9 mouse cellular contexts compared by ENCODE assay signal in genomic region chr1:125561841-125562240, GRCm38 (mm10). TPM values are rescaled to one million over a fixed set of nuclear protein-coding genes. Genes with fewer than 3 reads are reported as not detected.
DNase-seq lines count a peak whose midpoint lies in the region; ATAC-seq lines count a peak whose summit lies in the region.
"Had no signal": no experiment of that assay in that cellular context is flagged by ENCODE, and none has a peak within 500 bp of the region (broad histone marks: within the 10 kb centered on the region; RNA-seq: fewer than 3 reads in every experiment).

No protein-coding gene starts in this region.

- no peak overlapping the region for H3K27ac ChIP-seq in forebrain, embryonic 15.5 days (replicated peaks)
- H3K27ac ChIP-seq in limb, embryonic 12.5 days = no peak overlapping the region
- peak overlapping the region; percentile 97; the same call in 1 of the 2 replicates for H3K27ac ChIP-seq in stomach, embryonic 15.5 days

- H3K9me3 ChIP-seq in erythroblast, embryonic 14.5 days (ENCODE audit: control insufficient read depth, low read length) = no peaks in the 10 kb centered on the region
- no peaks in the 10 kb centered on the region for H3K9me3 ChIP-seq in forebrain, embryonic 15.5 days
- H3K9me3 ChIP-seq in limb, embryonic 12.5 days = no peaks in the 10 kb centered on the region
- H3K9me3 ChIP-seq in stomach, embryonic 15.5 days = no peaks in the 10 kb centered on the region

- peaks cover 22% of the 10 kb centered on the region for H3K4me1 ChIP-seq in erythroblast, embryonic 14.5 days (ENCODE audit: control insufficient read depth)
- H3K4me1 ChIP-seq in forebrain, embryonic 15.5 days = peaks cover 13% of the 10 kb centered on the region
- H3K4me1 ChIP-seq in limb, embryonic 12.5 days (replicated peaks) = peaks cover 13% of the 10 kb centered on the region; the same call in 1 of the 2 replicates
- H3K4me1 ChIP-seq in stomach, embryonic 15.5 days = peaks cover 11% of the 10 kb centered on the region

- H3K4me2 ChIP-seq in forebrain, embryonic 15.5 days (replicated peaks) = peak overlapping the region; percentile 67
- peak overlapping the region; percentile 79 for H3K4me2 ChIP-seq in limb, embryonic 12.5 days
- peak overlapping the region; percentile 57 for H3K4me2 ChIP-seq in stomach, embryonic 15.5 days

- peak; percentile 22 for DNase-seq in ES-CJ7 (ENCODE audit: low read depth, low spot score)
- DNase-seq in adrenal gland, adult 2 months = no peak
- no peak for DNase-seq in spleen, postnatal 10 days (ENCODE audit: low spot score in 2 of 2)

- ATAC-seq in erythroblast, adult 5-6 weeks (replicated peaks; ENCODE audit: low FRiP score, poor library complexity, severe bottlenecking) = no peak
- ATAC-seq in forebrain, embryonic 15.5 days (replicated peaks) = no peak
- no peak for ATAC-seq in limb, embryonic 12.5 days (ENCODE audit: insufficient number of reproducible peaks, insufficient read depth, low FRiP score, low TSS enrichment, low read depth)
- ATAC-seq in stomach, embryonic 15.5 days (ENCODE audit: insufficient read depth, low FRiP score, low read depth) = no peak

- WGBS in forebrain, embryonic 15.5 days = 71% methylated on average over 4 of the region's 4 CpGs
- WGBS in limb, embryonic 12.5 days = 70% methylated on average over 4 of the region's 4 CpGs
- 65% methylated on average over 4 of the region's 4 CpGs for WGBS in stomach, embryonic 15.5 days

- H3K27me3 ChIP-seq in erythroblast, embryonic 14.5 days (ENCODE audit: control insufficient read depth) = no peaks in the 10 kb centered on the region
- no peaks in the 10 kb centered on the region for H3K27me3 ChIP-seq in forebrain, embryonic 15.5 days
- H3K27me3 ChIP-seq in limb, embryonic 12.5 days = no peaks in the 10 kb centered on the region
- H3K27me3 ChIP-seq in stomach, embryonic 15.5 days (replicated peaks) = no peaks in the 10 kb centered on the region
- H3K27me3 ChIP-seq: Patski had no signal

- H3K9ac ChIP-seq in forebrain, embryonic 15.5 days (replicated peaks) = no peak overlapping the region
- H3K9ac ChIP-seq in limb, embryonic 12.5 days (replicated peaks) = peak overlapping the region; percentile 80
- no peak overlapping the region for H3K9ac ChIP-seq in stomach, embryonic 15.5 days

- H3K4me3 ChIP-seq in erythroblast, embryonic 14.5 days (replicated peaks) = peak overlapping the region; percentile 72
- H3K4me3 ChIP-seq in forebrain, embryonic 15.5 days = peak overlapping the region; percentile 56
- H3K4me3 ChIP-seq in limb, embryonic 12.5 days (replicated peaks) = peak overlapping the region; percentile 78
- peak overlapping the region; percentile 96 for H3K4me3 ChIP-seq in stomach, embryonic 15.5 days (replicated peaks)

- H3K36me3 ChIP-seq in erythroblast, embryonic 14.5 days (ENCODE audit: control insufficient read depth) = no peaks in the 10 kb centered on the region; the same call in 1 of the 2 replicates
- peaks cover 5% of the 10 kb centered on the region for H3K36me3 ChIP-seq in forebrain, embryonic 15.5 days
- H3K36me3 ChIP-seq in limb, embryonic 12.5 days = peaks cover 7% of the 10 kb centered on the region; the same call in 1 of the 2 replicates
- no peaks in the 10 kb centered on the region for H3K36me3 ChIP-seq in stomach, embryonic 15.5 days

RNA-seq across cellular contexts. Expression of gene Slc35f5, which starts 1.4 kb away (rescaled TPM):
- not detected in 2 replicates for polyA plus RNA-seq in erythroblast, embryonic 14.5 days (2012)
- 0.84 and 0.96 TPM in 2 replicates for total RNA-seq in erythroblast, adult 5-6 weeks (2015; ENCODE audit: low replicate concordance)
- 0.68 and 1.8 TPM in 2 replicates for total RNA-seq in erythroblast, adult 5-6 weeks (2017; ENCODE audit: low replicate concordance)
- 30.1 and 33.6 TPM in 2 replicates for polyA plus RNA-seq in forebrain, embryonic 15.5 days (2015; fragmentation: Nextera tagmentation; extraction: Ambion mirVana)
- polyA plus RNA-seq in limb, embryonic 12.5 days (2016; fragmentation: Nextera tagmentation; extraction: Ambion mirVana) = 33.3 and 36.3 TPM in 2 replicates
- polyA plus RNA-seq in stomach, embryonic 15.5 days (2015; fragmentation: Nextera tagmentation; extraction: Ambion mirVana) = 65.0 and 69.1 TPM in 2 replicates
- 10 to 100 TPM; 36.1 to 36.2 TPM for total RNA-seq in adrenal gland, adult 2 months (2021)
- polyA plus RNA-seq in adrenal gland, adult 2 months (2012; rRNA removed) = 10.1 and 11.2 TPM in 2 replicates

Comparison
In these comparisons a context has a peak if more than half of its experiments do, and no peak if none do; other contexts are left out.
1. RNA of gene Slc35f5, which starts 1.4 kb away (polyA plus RNA-seq): 65.0 to 69.1 TPM in stomach, embryonic 15.5 days, 30.1 to 33.6 TPM in forebrain, embryonic 15.5 days, 33.3 to 36.3 TPM in limb, embryonic 12.5 days and 10.1 to 11.2 TPM in adrenal gland, adult 2 months; not detected in erythroblast, embryonic 14.5 days; every median in the first group is over 10 times any median in the second.
2. Peak in every context shown above with its lines, with median percentiles within 50 percentile points of each other: H3K4me3 ChIP-seq and H3K4me2 ChIP-seq.